Mouse (Mus musculus): ENCODE measurements around the gene Rfk.

Rfk gene

DNA sequence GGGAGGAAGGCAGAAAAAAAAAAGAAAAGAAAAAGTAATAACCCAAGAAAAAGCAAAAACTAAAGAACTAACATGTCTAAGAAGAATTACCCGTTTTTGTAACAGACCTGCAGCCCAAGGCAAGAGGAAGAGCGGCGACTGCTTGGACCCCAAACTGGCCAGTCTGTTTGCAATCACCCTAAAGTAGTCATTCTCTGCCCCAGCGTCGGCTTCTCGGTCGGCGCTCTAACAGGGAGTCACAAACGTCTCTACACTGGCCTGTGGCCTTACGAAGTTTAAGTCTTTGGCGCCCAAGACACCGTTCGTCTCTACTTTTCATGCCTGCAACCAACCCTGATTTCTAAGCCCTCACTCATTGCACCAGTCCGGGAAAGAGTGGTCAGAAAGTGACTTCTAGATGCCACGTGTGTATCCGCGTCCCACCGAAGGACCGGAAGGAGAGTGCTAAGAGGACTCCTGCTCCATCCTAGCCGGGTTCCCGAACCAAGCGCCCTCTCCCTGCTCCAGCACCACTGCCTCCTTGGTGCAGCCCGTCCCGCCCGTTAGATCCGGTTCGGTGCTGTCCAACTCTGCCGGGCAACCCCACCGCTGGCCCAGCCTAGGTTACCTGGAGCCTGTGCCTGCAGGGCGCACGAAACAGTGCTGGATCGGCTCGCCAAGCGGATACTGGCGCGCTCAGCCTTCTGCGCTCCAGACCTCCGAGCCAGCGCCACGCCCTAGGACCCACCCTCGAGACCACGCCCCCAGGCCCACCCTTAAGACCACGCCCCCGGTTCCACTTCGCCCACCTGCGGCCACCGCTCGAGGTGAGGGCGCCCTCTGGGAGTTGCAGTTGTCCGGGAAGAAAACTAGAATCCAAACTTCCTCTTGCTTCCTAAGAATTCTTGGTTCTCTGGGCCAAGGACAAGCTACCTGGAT lies 37.6 kb upstream of the Rfk start:
- peaks cover 34% of the 10 kb centered on the region for H3K27me3 ChIP-seq (ENCODE audit: insufficient read depth, low read length)
- no peaks in the 10 kb centered on the region for H3K9me3 ChIP-seq (ENCODE audit: low read length)
- H3K4me1 ChIP-seq (replicated peaks; ENCODE audit: low read depth, low read length) = peaks cover 53% of the 10 kb centered on the region
- H3K4me3 ChIP-seq (replicated peaks; ENCODE audit: low read length) = peak overlapping the region; percentile 83
- no peaks in the 10 kb centered on the region for H3K36me3 ChIP-seq (ENCODE audit: insufficient read depth, low read length)
- TF ChIP-seq CTCF (conservative IDR thresholded peaks at IDR 0.05; ENCODE audit: low read length) = no peak
- TF ChIP-seq NANOG (IDR thresholded peaks at IDR 0.05; ENCODE audit: borderline replicate concordance, low read length) = no peak
- no peak for TF ChIP-seq POU5F1 (IDR thresholded peaks at IDR 0.05; ENCODE audit: borderline replicate concordance, low read length)

DNA sequence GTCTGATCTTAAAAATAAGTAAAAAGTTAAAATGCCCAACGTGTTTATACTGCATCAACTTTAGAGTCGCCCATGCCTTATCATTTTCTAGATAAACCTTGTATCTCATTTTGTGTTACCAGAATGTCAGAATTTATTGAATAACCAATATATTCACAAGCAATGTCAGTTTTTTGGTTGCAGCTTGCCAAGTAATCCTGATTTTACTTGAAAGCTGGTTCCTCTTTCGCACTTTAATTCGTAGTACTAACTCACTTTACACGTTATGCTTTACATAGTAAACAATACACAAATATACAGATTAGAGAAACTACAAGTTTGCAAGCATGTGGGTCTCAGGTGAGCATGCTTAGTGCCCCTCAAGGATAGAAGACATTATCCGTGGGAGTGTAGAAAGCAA lies 36.9 kb upstream of the Rfk start:
- no peaks in the 10 kb centered on the region for H3K36me3 ChIP-seq (ENCODE audit: insufficient read depth, low read length)
- H3K27me3 ChIP-seq (ENCODE audit: insufficient read depth, low read length) = peaks cover 34% of the 10 kb centered on the region
- no peaks in the 10 kb centered on the region for H3K9me3 ChIP-seq (ENCODE audit: low read length)
- peaks cover 48% of the 10 kb centered on the region for H3K4me1 ChIP-seq (replicated peaks; ENCODE audit: low read depth, low read length)
- H3K4me3 ChIP-seq (replicated peaks; ENCODE audit: low read length) = peak overlapping the region; percentile 83; the same call in 1 of the 2 replicates
- TF ChIP-seq NANOG (IDR thresholded peaks at IDR 0.05; ENCODE audit: borderline replicate concordance, low read length) = no peak
- TF ChIP-seq POU5F1 (IDR thresholded peaks at IDR 0.05; ENCODE audit: borderline replicate concordance, low read length) = no peak

DNA sequence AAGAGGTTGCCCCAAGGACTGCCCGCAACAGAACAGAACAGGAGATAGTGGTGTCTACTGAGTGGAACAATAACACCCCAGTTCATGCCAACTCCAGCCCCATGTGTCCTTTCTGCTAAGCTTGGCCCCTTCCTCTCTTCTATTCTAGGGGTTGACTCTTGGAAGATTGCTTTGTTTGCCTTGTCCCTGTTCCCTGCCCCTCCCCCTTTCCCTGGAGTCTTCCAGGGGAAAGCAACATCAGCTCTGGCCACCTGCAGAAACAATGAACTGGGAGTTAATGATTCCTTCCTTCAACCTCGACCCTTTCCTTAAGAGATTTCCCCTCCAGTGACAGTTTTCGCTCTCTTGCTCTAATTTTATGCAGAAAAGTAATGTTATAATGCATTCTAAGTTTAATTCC lies 36.5 kb upstream of the Rfk start:
- peaks cover 34% of the 10 kb centered on the region for H3K27me3 ChIP-seq (ENCODE audit: insufficient read depth, low read length)
- H3K9me3 ChIP-seq (ENCODE audit: low read length) = no peaks in the 10 kb centered on the region
- H3K4me3 ChIP-seq (replicated peaks; ENCODE audit: low read length) = no peak overlapping the region
- no peaks in the 10 kb centered on the region for H3K36me3 ChIP-seq (ENCODE audit: insufficient read depth, low read length)
- peaks cover 46% of the 10 kb centered on the region for H3K4me1 ChIP-seq (replicated peaks; ENCODE audit: low read depth, low read length)
- TF ChIP-seq CTCF (conservative IDR thresholded peaks at IDR 0.05; ENCODE audit: low read length) (no peak), NANOG (IDR thresholded peaks at IDR 0.05; ENCODE audit: borderline replicate concordance, low read length) (no peak), POU5F1 (IDR thresholded peaks at IDR 0.05; ENCODE audit: borderline replicate concordance, low read length) (no peak)

DNA sequence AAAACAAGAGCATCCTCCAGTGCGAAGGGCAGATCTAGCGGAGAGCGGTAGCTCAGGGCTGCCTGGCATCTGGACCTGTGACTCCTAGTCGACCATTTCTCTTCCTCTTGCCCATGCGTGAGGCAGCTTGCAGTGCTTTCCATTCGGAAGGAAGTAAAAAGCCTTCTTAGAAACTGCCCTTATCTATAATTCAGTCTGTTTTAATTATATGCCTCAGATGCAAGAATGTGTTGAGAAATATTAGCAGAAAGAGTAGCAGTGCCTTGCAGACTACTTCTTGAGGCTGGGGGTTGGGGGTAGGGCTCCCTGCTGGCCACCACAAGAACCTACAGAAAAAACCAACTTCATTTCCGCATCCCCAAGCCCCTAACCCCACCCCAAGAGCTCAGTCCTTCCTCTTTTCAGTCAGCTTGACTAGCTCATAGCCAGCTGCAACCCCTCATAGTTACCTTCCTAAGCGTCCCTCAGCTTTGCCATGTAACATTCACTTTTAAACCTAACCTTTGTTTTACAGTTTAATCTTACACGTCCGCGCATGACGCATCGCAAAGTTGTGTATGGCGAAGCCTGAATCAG lies 34.4 kb upstream of the Rfk start:
- Histone ChIP-seq H3K4me3 (replicated peaks; ENCODE audit: low read length) (no peak overlapping the region), H3K36me3 (ENCODE audit: insufficient read depth, low read length) (no peaks in the 10 kb centered on the region), H3K4me1 (replicated peaks; ENCODE audit: low read depth, low read length) (peaks cover 35% of the 10 kb centered on the region), H3K9me3 (ENCODE audit: low read length) (no peaks in the 10 kb centered on the region), H3K27me3 (ENCODE audit: insufficient read depth, low read length) (peaks cover 30% of the 10 kb centered on the region)
- TF ChIP-seq NANOG (IDR thresholded peaks at IDR 0.05; ENCODE audit: borderline replicate concordance, low read length) (no peak), POU5F1 (IDR thresholded peaks at IDR 0.05; ENCODE audit: borderline replicate concordance, low read length) (no peak), CTCF (conservative IDR thresholded peaks at IDR 0.05; ENCODE audit: low read length) (no peak)

DNA sequence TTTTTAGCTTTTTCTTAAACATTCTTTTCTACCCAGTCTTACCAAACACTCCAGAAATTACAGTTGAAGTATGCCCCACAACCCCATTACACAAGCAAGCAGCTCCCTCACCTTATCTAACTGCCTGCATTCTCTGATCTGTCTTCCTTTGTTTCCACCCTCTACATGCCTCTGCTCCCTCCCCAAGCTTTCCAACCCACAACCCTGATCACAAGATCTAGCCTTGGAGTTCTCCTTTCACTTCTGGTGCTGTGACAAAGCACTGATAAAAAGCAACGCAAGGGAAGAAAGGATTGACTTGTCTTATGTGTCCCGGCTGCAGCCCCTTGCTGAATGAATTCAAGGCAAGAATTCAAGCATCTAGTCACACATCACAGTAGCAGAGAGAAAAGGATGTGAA lies 32.7 kb upstream of the Rfk start:
- no peak overlapping the region for H3K4me3 ChIP-seq (replicated peaks; ENCODE audit: low read length)
- H3K4me1 ChIP-seq (replicated peaks; ENCODE audit: low read depth, low read length) = peaks cover 22% of the 10 kb centered on the region
- H3K36me3 ChIP-seq (ENCODE audit: insufficient read depth, low read length) = no peaks in the 10 kb centered on the region
- TF ChIP-seq CTCF (conservative IDR thresholded peaks at IDR 0.05; ENCODE audit: low read length) = no peak
- no peak for TF ChIP-seq NANOG (IDR thresholded peaks at IDR 0.05; ENCODE audit: borderline replicate concordance, low read length)
- no peak for TF ChIP-seq POU5F1 (IDR thresholded peaks at IDR 0.05; ENCODE audit: borderline replicate concordance, low read length)
- no peaks in the 10 kb centered on the region for H3K9me3 ChIP-seq (ENCODE audit: low read length)
- peaks cover 16% of the 10 kb centered on the region for H3K27me3 ChIP-seq (ENCODE audit: insufficient read depth, low read length)

DNA sequence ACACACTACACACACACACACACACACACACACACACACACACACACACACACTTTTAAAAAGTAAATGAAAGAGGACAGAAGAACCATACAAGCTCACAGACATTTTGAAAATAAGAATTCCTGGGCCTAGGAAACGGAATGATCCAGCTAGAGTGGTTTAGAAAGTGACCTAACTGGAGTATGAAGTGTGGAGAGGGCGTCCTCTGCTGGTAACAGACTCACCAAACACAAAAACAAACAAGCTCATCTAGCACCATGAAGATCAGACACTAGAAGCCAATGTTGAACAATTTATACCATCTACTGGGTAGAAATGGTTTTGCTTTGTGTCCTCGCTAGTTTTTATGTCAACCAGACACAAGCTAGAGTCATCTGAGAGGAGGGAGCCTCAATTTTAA lies 29.1 kb upstream of the Rfk start:
- TF ChIP-seq CTCF (conservative IDR thresholded peaks at IDR 0.05; ENCODE audit: low read length) (peak; percentile 69), NANOG (IDR thresholded peaks at IDR 0.05; ENCODE audit: borderline replicate concordance, low read length) (no peak)
- Histone ChIP-seq H3K27me3 (ENCODE audit: insufficient read depth, low read length) (peaks cover 5% of the 10 kb centered on the region), H3K4me3 (replicated peaks; ENCODE audit: low read length) (no peak overlapping the region), H3K4me1 (replicated peaks; ENCODE audit: low read depth, low read length) (peaks cover 3% of the 10 kb centered on the region; the same call in 1 of the 2 replicates), H3K9me3 (ENCODE audit: low read length) (no peaks in the 10 kb centered on the region), H3K36me3 (ENCODE audit: insufficient read depth, low read length) (no peaks in the 10 kb centered on the region)

DNA sequence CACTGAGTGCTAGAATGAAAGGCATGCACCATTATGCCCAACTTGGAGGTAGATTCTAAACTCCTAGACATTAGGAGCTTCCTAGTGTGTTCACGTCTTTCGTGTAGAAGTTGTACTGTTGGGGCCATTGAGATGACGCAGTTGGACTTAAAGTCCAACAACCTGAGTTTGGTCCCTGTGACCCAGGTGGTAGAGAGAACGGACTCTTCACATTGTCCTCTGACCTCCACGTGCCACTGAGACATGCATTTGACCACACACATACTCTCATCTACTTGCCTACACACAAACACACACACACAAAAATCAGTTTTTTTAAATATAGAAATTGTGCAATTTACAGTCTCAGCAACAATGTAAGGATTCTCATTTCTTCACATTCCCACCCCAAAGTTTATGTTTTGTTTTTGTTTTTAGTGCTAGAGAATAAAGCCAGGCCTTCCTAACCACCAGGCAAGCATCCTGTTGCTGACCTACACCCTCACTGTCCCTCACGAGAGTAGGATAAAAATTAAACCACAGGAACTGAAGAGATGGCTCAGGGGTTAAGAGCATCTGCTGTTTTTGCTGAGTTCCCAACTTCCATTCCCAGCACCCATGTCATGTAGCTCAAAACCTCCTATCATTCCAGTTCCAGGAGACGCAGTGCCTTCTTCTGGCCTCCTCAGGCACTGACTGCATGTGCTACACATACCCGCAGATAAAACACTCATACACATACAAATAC lies 27.3 kb upstream of the Rfk start:
- H3K36me3 ChIP-seq (ENCODE audit: insufficient read depth, low read length) = no peaks in the 10 kb centered on the region
- H3K4me1 ChIP-seq (replicated peaks; ENCODE audit: low read depth, low read length) = no peaks in the 10 kb centered on the region
- TF ChIP-seq POU5F1 (IDR thresholded peaks at IDR 0.05; ENCODE audit: borderline replicate concordance, low read length) = no peak
- TF ChIP-seq CTCF (conservative IDR thresholded peaks at IDR 0.05; ENCODE audit: low read length) = no peak
- TF ChIP-seq NANOG (IDR thresholded peaks at IDR 0.05; ENCODE audit: borderline replicate concordance, low read length) = no peak

DNA sequence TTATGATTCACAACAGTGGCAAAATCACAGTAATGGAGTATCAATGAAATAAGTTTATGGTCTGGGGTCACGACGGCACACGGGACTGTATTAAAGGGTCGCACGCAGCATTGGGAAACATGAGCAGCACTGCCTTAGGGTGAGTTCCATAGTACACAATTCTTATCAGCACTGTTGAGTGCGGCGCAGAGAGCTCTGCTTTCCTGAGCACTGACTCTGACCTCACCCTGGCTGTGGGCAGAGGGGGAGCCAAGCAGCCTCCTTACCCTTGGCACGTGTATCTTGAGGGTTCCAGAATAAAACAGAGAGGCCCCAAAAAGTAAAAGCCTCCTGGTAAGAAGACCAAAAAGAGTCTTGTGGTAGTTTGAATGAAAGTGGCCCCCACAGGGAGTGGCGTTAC lies 25.3 kb upstream of the Rfk start:
- no peaks in the 10 kb centered on the region for H3K27me3 ChIP-seq (ENCODE audit: insufficient read depth, low read length)
- H3K4me1 ChIP-seq (replicated peaks; ENCODE audit: low read depth, low read length) = no peaks in the 10 kb centered on the region
- no peak overlapping the region for H3K4me3 ChIP-seq (replicated peaks; ENCODE audit: low read length)
- no peaks in the 10 kb centered on the region for H3K9me3 ChIP-seq (ENCODE audit: low read length)
- H3K36me3 ChIP-seq (ENCODE audit: insufficient read depth, low read length) = no peaks in the 10 kb centered on the region
- TF ChIP-seq CTCF (conservative IDR thresholded peaks at IDR 0.05; ENCODE audit: low read length) (no peak), NANOG (IDR thresholded peaks at IDR 0.05; ENCODE audit: borderline replicate concordance, low read length) (no peak), POU5F1 (IDR thresholded peaks at IDR 0.05; ENCODE audit: borderline replicate concordance, low read length) (no peak)

More for the DNA sequence above, 27.3 kb upstream of the Rfk start:
- no peaks in the 10 kb centered on the region for H3K9me3 ChIP-seq (ENCODE audit: low read length)
- no peaks in the 10 kb centered on the region for H3K27me3 ChIP-seq (ENCODE audit: insufficient read depth, low read length)
- H3K4me3 ChIP-seq (replicated peaks; ENCODE audit: low read length) = no peak overlapping the region

All from E14TG2a.4 (cell line).